Mouse (Mus musculus) forebrain, embryonic 11.5 days (tissue): ENCODE measurements around the gene Creb3l2. TPM values are rescaled to one million over a fixed set of nuclear protein-coding genes. Genes with fewer than 3 reads are reported as not detected.

Experiments
- ATAC-seq: fragments of 200-750 bp; cut with Nextera tagmentation; replicated peaks from 2 replicates; pipeline ENCODE4 v1.8.0; 2017; ENCODE audit warnings: moderate TSS enrichment; ENCODE audit not compliant: low FRiP score
- DNase-seq: peaks from one replicate; pipeline ENCODE4 v3.0.0-alpha.2; 2017; ENCODE audit warnings: low spot score
- H3K27ac ChIP-seq: fragments of 300-500 bp; sonication (generic); 2 replicates; pipeline ENCODE4 v1.5.1; 2014; ENCODE audit warnings: low read depth, low read length
- H3K27me3 ChIP-seq: fragments of 300-500 bp; sonication (generic); 2 replicates; pipeline ENCODE4 v1.6.1; 2014; ENCODE audit warnings: mild to moderate bottlenecking, low read length, mixed read lengths; ENCODE audit not compliant: control insufficient read depth, insufficient read depth
- H3K36me3 ChIP-seq: fragments of 300-500 bp; sonication (generic); 2 replicates; pipeline ENCODE4 v1.6.1; 2014; ENCODE audit warnings: mild to moderate bottlenecking, low read length, moderate library complexity, mixed read lengths; ENCODE audit not compliant: control insufficient read depth, insufficient read depth
- H3K4me1 ChIP-seq: fragments of 300-500 bp; sonication (generic); replicated peaks from 2 replicates; pipeline ENCODE4 v1.6.1; 2014; ENCODE audit warnings: low read length, mixed read lengths; ENCODE audit not compliant: control insufficient read depth, insufficient read depth
- H3K4me2 ChIP-seq: fragments of 300-500 bp; sonication (generic); 2 replicates; pipeline ENCODE4 v1.6.1; 2014; ENCODE audit warnings: low read depth, mild to moderate bottlenecking, low read length, moderate library complexity, mixed read lengths; ENCODE audit not compliant: severe bottlenecking
- H3K4me3 ChIP-seq: fragments of 300-500 bp; sonication (generic); 2 replicates; pipeline ENCODE4 v1.5.1; 2014; ENCODE audit warnings: low read depth, low read length
- H3K9ac ChIP-seq: fragments of 300-500 bp; sonication (generic); 2 replicates; pipeline ENCODE4 v1.6.1; 2014; ENCODE audit warnings: low read length
- H3K9me3 ChIP-seq: fragments of 300-500 bp; sonication (generic); 2 replicates; pipeline ENCODE4 v1.6.1; 2016; ENCODE audit warnings: low read length, mixed read lengths; ENCODE audit not compliant: control insufficient read depth
- WGBS: fragments of 180-500 bp; shearing (Covaris S2); extraction: QIAGEN DNeasy Blood & Tissue Kit; methylation state at CpG from one replicate; pipeline ENCODE4 v1.1.7; 2014; 5-methylcytosine and 5-hydroxymethylcytosine counted together
- polyA plus RNA-seq: library from polyadenylated mRNA; unstranded; fragments of >200 nt; fragmentation: Nextera tagmentation; extraction: Ambion mirVana; gene quantifications from 2 replicates; pipeline ENCODE4 v1.2.1, GENCODE M21; 2014

The Creb3l2 gene
- polyA plus RNA-seq, 1 experiment from 2014 or later = 6.9 TPM

GRCm38 (mm10) chr6:37453047-37453446, 11.1 kb upstream of the Creb3l2 start:
- no peak for DNase-seq
- Histone ChIP-seq H3K36me3 (no peaks in the 10 kb centered on the region), H3K4me1 (no peaks in the 10 kb centered on the region), H3K27ac (no peak overlapping the region), H3K9ac (no peak overlapping the region), H3K9me3 (no peaks in the 10 kb centered on the region), H3K4me3 (no peak overlapping the region), H3K27me3 (no peaks in the 10 kb centered on the region), H3K4me2 (no peak overlapping the region)
- ATAC-seq = no peak
- 80% methylated on average over 4 of the region's 4 CpGs for WGBS

- no peaks in the 10 kb centered on the region for H3K27me3 ChIP-seq
- no peaks in the 10 kb centered on the region for H3K4me1 ChIP-seq
- no peak overlapping the region for H3K9ac ChIP-seq
- ATAC-seq (no peak), DNase-seq (no peak)
- no peak overlapping the region for H3K4me3 ChIP-seq
- H3K4me2 ChIP-seq = no peak overlapping the region
- H3K9me3 ChIP-seq = no peaks in the 10 kb centered on the region
- 52% methylated on average over 4 of the region's 4 CpGs for WGBS
- H3K36me3 ChIP-seq = no peaks in the 10 kb centered on the region
- no peak overlapping the region for H3K27ac ChIP-seq
These were observed 9.7 kb upstream of the Creb3l2 start for GRCm38 (mm10) chr6:37451664-37452063.

- Histone ChIP-seq H3K27me3 (no peaks in the 10 kb centered on the region), H3K36me3 (no peaks in the 10 kb centered on the region), H3K4me2 (no peak overlapping the region), H3K4me3 (no peak overlapping the region), H3K27ac (no peak overlapping the region), H3K9me3 (no peaks in the 10 kb centered on the region), H3K9ac (no peak overlapping the region), H3K4me1 (no peaks in the 10 kb centered on the region)
- peak; percentile 69 for DNase-seq
- peak; percentile 64 for ATAC-seq
- 28% methylated on average over 10 of the region's 10 CpGs for WGBS
These were observed 5.9 kb upstream of the Creb3l2 start for GRCm38 (mm10) chr6:37447704-37448466.

GRCm38 (mm10) chr6:37442781-37443180, 835 bp upstream of the Creb3l2 start:
- H3K36me3 ChIP-seq = no peaks in the 10 kb centered on the region
- no peaks in the 10 kb centered on the region for H3K9me3 ChIP-seq
- H3K4me2 ChIP-seq = peak overlapping the region; percentile 48
- no peaks in the 10 kb centered on the region for H3K27me3 ChIP-seq
- no peak for DNase-seq
- peak overlapping the region; percentile 53 for H3K9ac ChIP-seq
- H3K4me3 ChIP-seq = peak overlapping the region; percentile 75
- WGBS = 47% methylated on average over 4 of the region's 4 CpGs
- ATAC-seq = no peak
- H3K4me1 ChIP-seq = peaks cover 6% of the 10 kb centered on the region; the same call in 1 of the 2 replicates
- H3K27ac ChIP-seq = no peak overlapping the region

GRCm38 (mm10) chr6:37441251-37442011, 515 bp downstream of the Creb3l2 start:
- Histone ChIP-seq H3K4me3 (peak overlapping the region; percentile 75), H3K36me3 (no peaks in the 10 kb centered on the region), H3K27ac (no peak overlapping the region), H3K4me2 (peak overlapping the region; percentile 82), H3K9ac (peak overlapping the region; percentile 67), H3K27me3 (no peaks in the 10 kb centered on the region), H3K4me1 (peaks cover 6% of the 10 kb centered on the region; the same call in 1 of the 2 replicates), H3K9me3 (no peaks in the 10 kb centered on the region)
- DNase-seq (no peak), ATAC-seq (peak; percentile 52)
- WGBS = 2% methylated on average over 39 of the region's 40 CpGs

GRCm38 (mm10) chr6:37440491-37441250, 1.3 kb downstream of the Creb3l2 start:
- H3K9ac ChIP-seq = peak overlapping the region; percentile 30
- H3K27me3 ChIP-seq = no peaks in the 10 kb centered on the region
- peak overlapping the region; percentile 75 for H3K4me3 ChIP-seq
- H3K4me2 ChIP-seq = peak overlapping the region; percentile 82
- H3K27ac ChIP-seq = no peak overlapping the region
- ATAC-seq = no peak
- no peaks in the 10 kb centered on the region for H3K36me3 ChIP-seq
- WGBS = 15% methylated on average over 12 of the region's 12 CpGs
- DNase-seq = no peak
- no peaks in the 10 kb centered on the region for H3K9me3 ChIP-seq
- peaks cover 6% of the 10 kb centered on the region; the same call in 1 of the 2 replicates for H3K4me1 ChIP-seq

GRCm38 (mm10) chr6:37439676-37440490, 2.1 kb downstream of the Creb3l2 start:
- H3K36me3 ChIP-seq = no peaks in the 10 kb centered on the region
- H3K4me3 ChIP-seq = peak overlapping the region; percentile 75; the same call in 1 of the 2 replicates
- H3K9ac ChIP-seq = peak overlapping the region; percentile 30; the same call in 1 of the 2 replicates
- no peaks in the 10 kb centered on the region for H3K27me3 ChIP-seq
- WGBS = 67% methylated on average over 13 of the region's 13 CpGs
- H3K27ac ChIP-seq = no peak overlapping the region
- peak overlapping the region; percentile 82 for H3K4me2 ChIP-seq
- ATAC-seq (no peak), DNase-seq (no peak)
- peaks cover 6% of the 10 kb centered on the region; the same call in 1 of the 2 replicates for H3K4me1 ChIP-seq
- no peaks in the 10 kb centered on the region for H3K9me3 ChIP-seq

- Histone ChIP-seq H3K27ac (no peak overlapping the region), H3K4me3 (no peak overlapping the region), H3K9me3 (no peaks in the 10 kb centered on the region), H3K36me3 (no peaks in the 10 kb centered on the region), H3K4me1 (peaks cover 6% of the 10 kb centered on the region; the same call in 1 of the 2 replicates), H3K9ac (no peak overlapping the region), H3K27me3 (no peaks in the 10 kb centered on the region), H3K4me2 (no peak overlapping the region)
- no peak for ATAC-seq
- no peak for DNase-seq
- WGBS = 94% methylated on average over 3 of the region's 3 CpGs
These were observed 3.4 kb downstream of the Creb3l2 start for GRCm38 (mm10) chr6:37438510-37438909.
